Mouse (Mus musculus): ENCODE measurements around the gene Gpc6. TPM values are rescaled to one million over a fixed set of nuclear protein-coding genes. Genes with fewer than 3 reads are reported as not detected.

Gpc6 gene
- total and polyA plus RNA-seq, 3 experiments, result not detected

- DNase-seq (ENCODE audit: low read depth, low spot score), result no peak
- Histone ChIP-seq H3K9me3 (replicated peaks; ENCODE audit: insufficient read depth, low read length) (no peaks in the 10 kb centered on the region), H3K4me1 (ENCODE audit: control insufficient read depth in 1 of 2, insufficient read depth in 2 of 2, low read length in 2 of 2) (no peaks in the 10 kb centered on the region), H3K27me3 (ENCODE audit: control insufficient read depth in 1 of 2, insufficient read depth in 2 of 2, low read length in 2 of 2) (no peaks in the 10 kb centered on the region), H3K9ac (ENCODE audit: control insufficient read depth, low read depth, low read length, poor library complexity, severe bottlenecking) (no peak overlapping the region), H3K4me3 (ENCODE audit: control insufficient read depth in 1 of 2, insufficient read depth in 1 of 2, low read depth in 2 of 2, low read length in 2 of 2) (no peak overlapping the region), H3K27ac (ENCODE audit: control insufficient read depth, low read depth, low read length) (no peak overlapping the region), H3K36me3 (ENCODE audit: control insufficient read depth in 1 of 2, insufficient read depth in 2 of 2, low read length in 2 of 2) (no peaks in the 10 kb centered on the region), H3K79me2 (ENCODE audit: control insufficient read depth, insufficient read depth, low read length, poor library complexity) (no peaks in the 10 kb centered on the region)
- TF ChIP-seq HCFC1 (IDR thresholded peaks at IDR 0.05; ENCODE audit: low read depth, low read length) (no peak), E2F4 (IDR thresholded peaks at IDR 0.05; ENCODE audit: borderline replicate concordance, low read depth, low read length) (no peak), SMC3 (IDR thresholded peaks at IDR 0.05; ENCODE audit: low read depth, low read length) (no peak), MXI1 (IDR thresholded peaks at IDR 0.05; ENCODE audit: low read depth, low read length) (no peak), ZKSCAN1 (IDR thresholded peaks at IDR 0.05; ENCODE audit: low read depth, low read length) (no peak), MYB (IDR thresholded peaks at IDR 0.05; ENCODE audit: low read depth, low read length) (no peak), GABPA (IDR thresholded peaks at IDR 0.05; ENCODE audit: low read depth, low read length) (no peak), CHD1 (IDR thresholded peaks at IDR 0.05; ENCODE audit: low read depth, low read length) (no peak)
Observed at GRCm38 (mm10) chr14:117708817-117709216, 783.7 kb downstream of the Gpc6 start.

GRCm38 (mm10) chr14:117710463-117710911 lies 785.4 kb downstream of the Gpc6 start:
- no peaks in the 10 kb centered on the region for H3K36me3 ChIP-seq (ENCODE audit: control insufficient read depth in 1 of 2, insufficient read depth in 2 of 2, low read length in 2 of 2)
- no peaks in the 10 kb centered on the region for H3K9me3 ChIP-seq (replicated peaks; ENCODE audit: insufficient read depth, low read length)
- TF ChIP-seq MAFK (IDR thresholded peaks at IDR 0.05; ENCODE audit: borderline replicate concordance, low read depth, low read length), result no peak
- DNase-seq (ENCODE audit: low read depth, low spot score), result no peak
- no peaks in the 10 kb centered on the region for H3K4me1 ChIP-seq (ENCODE audit: control insufficient read depth in 1 of 2, insufficient read depth in 2 of 2, low read length in 2 of 2)
- H3K79me2 ChIP-seq (ENCODE audit: control insufficient read depth, insufficient read depth, low read length, poor library complexity), result no peaks in the 10 kb centered on the region
- no peak overlapping the region for H3K9ac ChIP-seq (ENCODE audit: control insufficient read depth, low read depth, low read length, poor library complexity, severe bottlenecking)
- H3K27me3 ChIP-seq (ENCODE audit: control insufficient read depth in 1 of 2, insufficient read depth in 2 of 2, low read length in 2 of 2), result no peaks in the 10 kb centered on the region
- no peak overlapping the region for H3K27ac ChIP-seq (ENCODE audit: control insufficient read depth, low read depth, low read length)
- H3K4me3 ChIP-seq (ENCODE audit: control insufficient read depth in 1 of 2, insufficient read depth in 1 of 2, low read depth in 2 of 2, low read length in 2 of 2), result no peak overlapping the region

- Histone ChIP-seq H3K27me3 (ENCODE audit: control insufficient read depth in 1 of 2, insufficient read depth in 2 of 2, low read length in 2 of 2) (no peaks in the 10 kb centered on the region), H3K79me2 (ENCODE audit: control insufficient read depth, insufficient read depth, low read length, poor library complexity) (no peaks in the 10 kb centered on the region), H3K9me3 (replicated peaks; ENCODE audit: insufficient read depth, low read length) (no peaks in the 10 kb centered on the region), H3K4me3 (ENCODE audit: control insufficient read depth in 1 of 2, insufficient read depth in 1 of 2, low read depth in 2 of 2, low read length in 2 of 2) (no peak overlapping the region), H3K9ac (ENCODE audit: control insufficient read depth, low read depth, low read length, poor library complexity, severe bottlenecking) (no peak overlapping the region), H3K36me3 (ENCODE audit: control insufficient read depth in 1 of 2, insufficient read depth in 2 of 2, low read length in 2 of 2) (no peaks in the 10 kb centered on the region), H3K27ac (ENCODE audit: control insufficient read depth, low read depth, low read length) (no peak overlapping the region), H3K4me1 (ENCODE audit: control insufficient read depth in 1 of 2, insufficient read depth in 2 of 2, low read length in 2 of 2) (no peaks in the 10 kb centered on the region)
- no peak for DNase-seq (ENCODE audit: low read depth, low spot score)
- TF ChIP-seq SIN3A (IDR thresholded peaks at IDR 0.05; ENCODE audit: low read length) (no peak), TCF12 (IDR thresholded peaks at IDR 0.05; ENCODE audit: low read depth, low read length) (no peak), MAX (IDR thresholded peaks at IDR 0.05; ENCODE audit: low read length) (no peak), CHD2 (IDR thresholded peaks at IDR 0.05; ENCODE audit: low read length) (no peak), POLR2A (IDR thresholded peaks at IDR 0.05; ENCODE audit: control insufficient read depth in 1 of 2, insufficient read depth in 1 of 2, low read depth in 1 of 2, low read length in 2 of 2, poor library complexity in 1 of 2) (no peak), GABPA (IDR thresholded peaks at IDR 0.05; ENCODE audit: low read depth, low read length) (no peak), UBTF (IDR thresholded peaks at IDR 0.05; ENCODE audit: borderline replicate concordance, insufficient read depth, low read depth, low read length) (no peak), EP300 (IDR thresholded peaks at IDR 0.05; ENCODE audit: low read depth in 1 of 2, low read length in 2 of 2) (no peak), E2F4 (IDR thresholded peaks at IDR 0.05; ENCODE audit: borderline replicate concordance, low read depth, low read length) (no peak), SMC3 (IDR thresholded peaks at IDR 0.05; ENCODE audit: low read depth, low read length) (no peak), TAL1 (IDR thresholded peaks at IDR 0.05; ENCODE audit: low read length) (no peak), ZC3H11A (IDR thresholded peaks at IDR 0.05; ENCODE audit: low read depth, low read length) (no peak), NRF1 (IDR thresholded peaks at IDR 0.05; ENCODE audit: insufficient read depth, low read depth, low read length, poor library complexity, severe bottlenecking) (no peak), ELF1 (IDR thresholded peaks at IDR 0.05; ENCODE audit: low read depth, low read length) (no peak), MXI1 (IDR thresholded peaks at IDR 0.05; ENCODE audit: low read depth, low read length) (no peak), USF1 (IDR thresholded peaks at IDR 0.05; ENCODE audit: low read depth, low read length) (no peak), MYB (IDR thresholded peaks at IDR 0.05; ENCODE audit: low read depth, low read length) (no peak), MAFK (IDR thresholded peaks at IDR 0.05; ENCODE audit: borderline replicate concordance, low read depth, low read length) (no peak), CHD1 (IDR thresholded peaks at IDR 0.05; ENCODE audit: low read depth, low read length) (no peak)
Observed at GRCm38 (mm10) chr14:117712311-117712710, 787.2 kb downstream of the Gpc6 start.
